Mouse (Mus musculus) heart, adult 2 months (tissue): ENCODE data around the gene Mybl2.

ENCODE experiments used
- CTCF ChIP-seq: fragments of 200-600 bp; IDR thresholded peaks from 2 replicates; pipeline ENCODE4 v1.8.1; 2022; ENCODE audit warnings: antibody characterized with exemption, mild to moderate bottlenecking, moderate library complexity
- EP300 ChIP-seq: fragments of 200-500 bp; IDR thresholded peaks from 2 replicates; pipeline ENCODE4 v1.6.1; 2011; ENCODE audit warnings: low read depth, low read length, control low read depth; ENCODE audit not compliant: insufficient read depth
- POLR2A ChIP-seq: fragments of 200-500 bp; IDR thresholded peaks from 2 replicates; pipeline ENCODE4 v1.6.1; 2011; ENCODE audit warnings: mild to moderate bottlenecking, low read depth, low read length, control low read depth; ENCODE audit not compliant: insufficient read depth

DNA sequence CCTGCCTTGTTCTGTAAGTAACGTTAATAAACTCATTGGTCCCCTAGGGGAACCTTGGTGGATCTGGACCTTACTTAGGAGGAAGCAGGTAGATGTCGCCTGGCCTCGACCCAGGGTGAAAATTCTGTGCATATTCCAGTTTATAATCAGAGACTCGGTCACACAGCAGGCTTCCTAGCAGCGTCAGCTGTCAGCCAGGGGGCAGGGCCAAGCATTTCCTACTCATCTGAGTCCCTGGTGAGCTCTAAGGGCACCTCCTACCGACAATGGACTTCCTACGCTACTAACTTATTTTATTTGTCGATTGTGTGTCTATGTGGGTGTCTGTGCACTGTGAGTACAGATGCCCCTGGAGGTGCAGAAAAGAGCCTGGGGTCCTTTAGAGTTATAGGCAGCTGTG lies 45.4 kb downstream of the Mybl2 start:
- TF ChIP-seq POLR2A, result no peak
- no peak for TF ChIP-seq CTCF
- TF ChIP-seq EP300, result no peak
